Mouse (Mus musculus) liver, embryonic 16.5 days (tissue): ENCODE results near the gene Tmem80. TPM values are rescaled to one million over a fixed set of nuclear protein-coding genes. Genes with fewer than 3 reads are reported as not detected.

Experiments
- ATAC-seq: fragments of 200-750 bp; cut with Nextera tagmentation; 2 replicates; pipeline ENCODE4 v1.8.0; 2017; ENCODE audit warnings: low read depth, mild to moderate bottlenecking, moderate number of reproducible peaks, moderate library complexity
- H3K27ac ChIP-seq: fragments of 300-500 bp; sonication (generic); 2 replicates; pipeline ENCODE4 v1.5.1; 2014; ENCODE audit warnings: mild to moderate bottlenecking, low read length
- H3K27me3 ChIP-seq: fragments of 300-500 bp; sonication (generic); 2 replicates; pipeline ENCODE4 v1.6.1; 2014; ENCODE audit warnings: low read depth, low read length, mixed read lengths; ENCODE audit not compliant: control insufficient read depth, insufficient read depth
- H3K36me3 ChIP-seq: fragments of 300-500 bp; sonication (generic); 2 replicates; pipeline ENCODE4 v1.6.1; 2014; ENCODE audit warnings: mild to moderate bottlenecking; ENCODE audit not compliant: control insufficient read depth, insufficient read depth
- H3K4me1 ChIP-seq: fragments of 300-500 bp; sonication (generic); 2 replicates; pipeline ENCODE4 v1.6.1; 2014; ENCODE audit warnings: low read depth, low read length, mixed read lengths; ENCODE audit not compliant: control insufficient read depth
- H3K4me2 ChIP-seq: fragments of 300-500 bp; sonication (generic); 2 replicates; pipeline ENCODE4 v1.6.1; 2014; ENCODE audit warnings: low read depth, low read length, mixed read lengths
- H3K4me3 ChIP-seq: fragments of 300-500 bp; sonication (generic); 2 replicates; pipeline ENCODE4 v1.5.1; 2014; ENCODE audit warnings: low read depth, mild to moderate bottlenecking, low read length
- H3K9ac ChIP-seq: fragments of 300-500 bp; sonication (generic); 2 replicates; pipeline ENCODE4 v1.6.1; 2014; ENCODE audit warnings: low read depth, low read length
- H3K9me3 ChIP-seq: fragments of 300-500 bp; sonication (generic); replicated peaks from 2 replicates; pipeline ENCODE4 v1.6.1; 2016; ENCODE audit warnings: low read length; ENCODE audit not compliant: control insufficient read depth
- whole genome bisulfite sequencing: fragments of 180-500 bp; shearing (Covaris S2); extraction: QIAGEN DNeasy Blood & Tissue Kit; methylation state at CpG from one replicate; pipeline ENCODE4 v1.1.7; 2014; ENCODE audit not compliant: insufficient replicate concordance; 5-methylcytosine and 5-hydroxymethylcytosine counted together
- polyA plus RNA-seq: library from polyadenylated mRNA; unstranded; fragments of >200 nt; fragmentation: Nextera tagmentation; extraction: Ambion mirVana; gene quantifications from 2 replicates; pipeline ENCODE4 v1.2.1, GENCODE M21; 2015

Tmem80 gene
- polyA plus RNA-seq, 1 experiment from 2014 or later: 13.9 TPM

- 45% methylated on average over 4 of the region's 4 CpGs for WGBS
- peak overlapping the region; percentile 11; the same call in 1 of the 2 replicates for H3K4me2 ChIP-seq
- ATAC-seq: peak; percentile 61
- peak overlapping the region; percentile 53 for H3K9ac ChIP-seq
- peaks cover 7% of the 10 kb centered on the region for H3K27me3 ChIP-seq
- H3K27ac ChIP-seq: peak overlapping the region; percentile 97
- no peaks in the 10 kb centered on the region for H3K36me3 ChIP-seq
- H3K9me3 ChIP-seq: no peaks in the 10 kb centered on the region
- no peak overlapping the region for H3K4me3 ChIP-seq
- peaks cover 30% of the 10 kb centered on the region for H3K4me1 ChIP-seq
Observed at GRCm38 (mm10) chr7:141363106-141363751, 35.7 kb downstream of the Tmem80 start.

- no peaks in the 10 kb centered on the region for H3K36me3 ChIP-seq
- peaks cover 30% of the 10 kb centered on the region for H3K4me1 ChIP-seq
- peak overlapping the region; percentile 53 for H3K9ac ChIP-seq
- peak; percentile 23 for ATAC-seq
- peak overlapping the region; percentile 97 for H3K27ac ChIP-seq
- H3K4me3 ChIP-seq: no peak overlapping the region; the same call in 1 of the 2 replicates
- no peaks in the 10 kb centered on the region for H3K9me3 ChIP-seq
- H3K4me2 ChIP-seq: peak overlapping the region; percentile 11; the same call in 1 of the 2 replicates
- H3K27me3 ChIP-seq: peaks cover 7% of the 10 kb centered on the region
- WGBS: 57% methylated on average over 2 of the region's 2 CpGs
Observed at GRCm38 (mm10) chr7:141363752-141364125, 36.2 kb downstream of the Tmem80 start.

- peak; percentile 96 for ATAC-seq
- Histone ChIP-seq H3K4me1 (peaks cover 32% of the 10 kb centered on the region), H3K9ac (peak overlapping the region; percentile 54), H3K9me3 (no peaks in the 10 kb centered on the region), H3K27ac (peak overlapping the region; percentile 97), H3K4me3 (peak overlapping the region; percentile 7; the same call in 1 of the 2 replicates), H3K27me3 (peaks cover 7% of the 10 kb centered on the region), H3K36me3 (no peaks in the 10 kb centered on the region), H3K4me2 (peak overlapping the region; percentile 59)
- 36% methylated on average over 5 of the region's 5 CpGs for WGBS
Observed at GRCm38 (mm10) chr7:141364349-141365048, 37.0 kb downstream of the Tmem80 start.

- peak overlapping the region; percentile 97 for H3K27ac ChIP-seq
- 55% methylated on average over 3 of the region's 3 CpGs for WGBS
Observed at GRCm38 (mm10) chr7:141365049-141365445, 37.5 kb downstream of the Tmem80 start.

GRCm38 (mm10) chr7:141367358-141367757 lies 39.8 kb downstream of the Tmem80 start:
- Histone ChIP-seq H3K36me3 (no peaks in the 10 kb centered on the region), H3K27ac (no peak overlapping the region), H3K4me2 (no peak overlapping the region), H3K4me1 (peaks cover 41% of the 10 kb centered on the region), H3K9me3 (no peaks in the 10 kb centered on the region), H3K9ac (no peak overlapping the region), H3K27me3 (no peaks in the 10 kb centered on the region), H3K4me3 (no peak overlapping the region)
- ATAC-seq: no peak
- WGBS: 71% methylated on average over 4 of the region's 4 CpGs

More at GRCm38 (mm10) chr7:141365049-141365445, 37.5 kb downstream of the Tmem80 start:
- Histone ChIP-seq H3K4me1 (peaks cover 36% of the 10 kb centered on the region), H3K4me2 (peak overlapping the region; percentile 59), H3K27me3 (peaks cover 7% of the 10 kb centered on the region), H3K4me3 (no peak overlapping the region), H3K9me3 (no peaks in the 10 kb centered on the region), H3K36me3 (no peaks in the 10 kb centered on the region), H3K9ac (peak overlapping the region; percentile 54; the same call in 1 of the 2 replicates)
- ATAC-seq: no peak

GRCm38 (mm10) chr7:141369918-141370317 lies 42.4 kb downstream of the Tmem80 start:
- Histone ChIP-seq H3K36me3 (no peaks in the 10 kb centered on the region), H3K4me1 (peaks cover 23% of the 10 kb centered on the region), H3K4me3 (no peak overlapping the region), H3K9me3 (no peaks in the 10 kb centered on the region), H3K4me2 (no peak overlapping the region), H3K9ac (no peak overlapping the region; the same call in 1 of the 2 replicates), H3K27ac (peak overlapping the region; percentile 51), H3K27me3 (no peaks in the 10 kb centered on the region)
- no peak for ATAC-seq
- 32% methylated on average over 5 of the region's 5 CpGs for WGBS

- Histone ChIP-seq H3K27ac (no peak overlapping the region), H3K36me3 (no peaks in the 10 kb centered on the region), H3K4me3 (no peak overlapping the region), H3K27me3 (no peaks in the 10 kb centered on the region), H3K4me1 (peaks cover 11% of the 10 kb centered on the region), H3K9ac (no peak overlapping the region), H3K4me2 (no peak overlapping the region), H3K9me3 (no peaks in the 10 kb centered on the region)
- WGBS: 47% methylated on average over 6 of the region's 6 CpGs
- ATAC-seq: 0 out of 2 replicates have a peak, but pooled peaks have one; percentile 5
Observed at GRCm38 (mm10) chr7:141371942-141372595, 44.5 kb downstream of the Tmem80 start.

- Histone ChIP-seq H3K9ac (no peak overlapping the region), H3K4me1 (peaks cover 11% of the 10 kb centered on the region), H3K4me2 (no peak overlapping the region), H3K27ac (no peak overlapping the region), H3K36me3 (no peaks in the 10 kb centered on the region), H3K9me3 (no peaks in the 10 kb centered on the region), H3K4me3 (no peak overlapping the region), H3K27me3 (no peaks in the 10 kb centered on the region)
- WGBS: 65% methylated on average over 6 of the region's 6 CpGs
- ATAC-seq: no peak
Observed at GRCm38 (mm10) chr7:141373611-141374010, 46.1 kb downstream of the Tmem80 start.
